Mouse (Mus musculus): ENCODE measurements at regions not wholly inside any gene's neighbourhood (a gene's known extent, or its start where the extent isn't known, plus 50 kb on each side); places are given as distances from the start of the nearest gene placed in this dataset.
A peak's percentile ranks its signal among the peaks of the same experiment; 100 is the strongest.

DNA sequence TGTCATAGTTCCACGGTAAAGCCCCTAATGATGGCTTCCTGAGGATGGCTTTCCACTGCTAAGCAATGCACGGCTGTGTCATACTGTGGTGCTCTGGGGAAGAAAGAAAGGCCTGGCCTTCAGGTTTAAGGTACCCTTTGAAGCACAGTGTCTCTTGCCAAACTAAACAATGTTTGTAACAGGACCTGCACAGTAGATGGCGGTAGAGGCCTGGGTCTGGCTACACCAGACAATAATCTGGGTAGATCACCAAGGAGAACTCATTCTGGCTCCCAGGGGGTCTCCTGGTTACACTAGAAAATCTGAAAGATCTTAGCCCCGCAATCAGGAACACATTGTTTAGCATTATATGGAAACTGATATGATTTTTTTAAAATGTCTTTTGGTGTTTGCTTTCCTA is 276.4 kb downstream of the Drd1 start:
- H3K4me1 ChIP-seq = no peaks in the 10 kb centered on the region
- H3K4me3 ChIP-seq (replicated peaks) = no peak overlapping the region
- H3K9me3 ChIP-seq = no peaks in the 10 kb centered on the region
- H3K27ac ChIP-seq = no peak overlapping the region
- no peaks in the 10 kb centered on the region; the same call in 1 of the 2 replicates for H3K27me3 ChIP-seq (replicated peaks)
- WGBS = 55% methylated on average over 4 of the region's 4 CpGs
- no peaks in the 10 kb centered on the region for H3K36me3 ChIP-seq
- no peak for ATAC-seq (ENCODE audit: insufficient read depth, low FRiP score, low read depth)
- H3K9ac ChIP-seq = no peak overlapping the region
- H3K4me2 ChIP-seq = no peak overlapping the region

DNA sequence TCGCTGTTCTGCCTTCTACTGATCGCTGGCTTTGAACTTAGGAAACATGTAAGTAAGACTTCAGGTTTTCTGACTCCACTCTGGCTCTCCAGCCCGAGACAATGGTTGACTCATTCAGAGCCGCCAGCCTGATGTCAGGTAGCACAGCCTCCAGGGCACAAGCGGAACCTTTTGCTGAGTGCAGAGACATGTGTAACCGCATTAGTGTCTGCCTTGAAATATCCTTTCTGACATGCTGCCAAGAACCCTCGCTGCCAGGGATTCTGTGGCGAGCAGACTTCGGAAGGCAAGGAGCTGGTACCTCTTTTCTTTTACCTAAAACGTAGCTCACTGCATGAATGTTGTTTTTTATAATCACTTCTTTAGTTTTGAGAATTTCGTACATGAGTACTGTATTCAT is 279.1 kb downstream of the Drd1 start:
- 82% methylated on average over 11 of the region's 11 CpGs for WGBS
- Histone ChIP-seq H3K9ac (no peak overlapping the region), H3K36me3 (no peaks in the 10 kb centered on the region), H3K4me2 (no peak overlapping the region), H3K27ac (no peak overlapping the region), H3K4me1 (no peaks in the 10 kb centered on the region), H3K4me3 (replicated peaks) (no peak overlapping the region), H3K27me3 (replicated peaks) (no peaks in the 10 kb centered on the region), H3K9me3 (no peaks in the 10 kb centered on the region)
- ATAC-seq (ENCODE audit: insufficient read depth, low FRiP score, low read depth) = no peak

DNA sequence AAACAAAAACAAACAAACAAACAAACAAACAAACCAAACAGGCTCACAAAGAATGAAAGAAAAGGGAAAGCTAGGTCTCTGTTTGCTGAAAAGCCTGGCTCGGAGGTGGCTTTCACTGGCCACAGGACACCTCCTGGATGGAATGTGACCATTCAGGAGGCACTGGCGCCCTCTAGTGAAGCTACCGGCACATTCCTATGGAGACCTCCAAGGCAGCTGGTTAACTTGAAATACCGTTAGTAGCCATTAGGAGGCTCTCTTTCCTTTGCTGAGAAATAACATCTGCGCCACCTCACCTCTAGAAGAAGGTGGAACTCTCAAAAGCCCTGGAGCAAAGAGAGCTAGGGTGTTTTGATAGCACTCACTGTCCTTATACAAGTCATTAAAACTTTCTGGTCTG is 279.8 kb downstream of the Drd1 start:
- WGBS = 41% methylated on average over 5 of the region's 5 CpGs
- Histone ChIP-seq H3K9me3 (no peaks in the 10 kb centered on the region), H3K4me1 (no peaks in the 10 kb centered on the region), H3K4me3 (replicated peaks) (no peak overlapping the region), H3K27me3 (replicated peaks) (no peaks in the 10 kb centered on the region), H3K27ac (no peak overlapping the region), H3K4me2 (no peak overlapping the region), H3K9ac (no peak overlapping the region), H3K36me3 (no peaks in the 10 kb centered on the region)
- ATAC-seq (ENCODE audit: insufficient read depth, low FRiP score, low read depth) = no peak

DNA sequence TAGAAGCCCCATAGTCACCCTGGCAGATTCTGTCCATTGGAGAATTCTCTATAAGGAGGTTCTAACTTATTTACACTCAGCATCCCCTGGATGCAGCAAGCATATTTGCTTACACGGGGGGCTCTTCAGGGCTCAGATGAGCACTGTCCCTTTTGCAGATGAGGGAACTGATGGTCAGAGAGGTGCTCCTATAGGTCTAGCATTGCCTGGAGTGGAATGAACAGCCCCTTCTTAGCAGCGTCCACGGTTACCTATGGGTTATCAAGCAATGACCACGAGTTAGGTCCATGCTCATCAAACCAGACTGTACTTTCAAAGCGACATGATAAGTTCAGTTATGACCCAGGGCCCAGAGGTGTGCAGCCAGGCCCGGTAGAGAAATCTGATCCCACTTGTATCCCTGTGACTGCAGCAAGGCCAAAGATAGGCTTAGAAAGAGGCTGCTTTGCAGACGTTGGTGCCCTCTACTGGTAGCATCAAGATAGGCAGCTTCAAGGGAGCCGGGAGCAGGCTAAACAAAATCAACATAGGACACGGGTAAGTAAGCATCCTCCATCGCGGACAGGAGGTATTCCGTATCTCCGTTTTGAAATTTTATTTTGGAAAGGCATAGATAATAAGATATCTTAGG is 290.8 kb downstream of the Drd1 start:
- no peak for ATAC-seq (ENCODE audit: insufficient read depth, low FRiP score, low read depth)
- H3K36me3 ChIP-seq = no peaks in the 10 kb centered on the region
- H3K9ac ChIP-seq = no peak overlapping the region
- H3K27me3 ChIP-seq (replicated peaks) = no peaks in the 10 kb centered on the region
- no peak overlapping the region for H3K4me3 ChIP-seq (replicated peaks)
- 23% methylated on average over 13 of the region's 13 CpGs for WGBS
- H3K27ac ChIP-seq = no peak overlapping the region
- no peaks in the 10 kb centered on the region for H3K9me3 ChIP-seq
- no peak overlapping the region for H3K4me2 ChIP-seq
- no peaks in the 10 kb centered on the region for H3K4me1 ChIP-seq

DNA sequence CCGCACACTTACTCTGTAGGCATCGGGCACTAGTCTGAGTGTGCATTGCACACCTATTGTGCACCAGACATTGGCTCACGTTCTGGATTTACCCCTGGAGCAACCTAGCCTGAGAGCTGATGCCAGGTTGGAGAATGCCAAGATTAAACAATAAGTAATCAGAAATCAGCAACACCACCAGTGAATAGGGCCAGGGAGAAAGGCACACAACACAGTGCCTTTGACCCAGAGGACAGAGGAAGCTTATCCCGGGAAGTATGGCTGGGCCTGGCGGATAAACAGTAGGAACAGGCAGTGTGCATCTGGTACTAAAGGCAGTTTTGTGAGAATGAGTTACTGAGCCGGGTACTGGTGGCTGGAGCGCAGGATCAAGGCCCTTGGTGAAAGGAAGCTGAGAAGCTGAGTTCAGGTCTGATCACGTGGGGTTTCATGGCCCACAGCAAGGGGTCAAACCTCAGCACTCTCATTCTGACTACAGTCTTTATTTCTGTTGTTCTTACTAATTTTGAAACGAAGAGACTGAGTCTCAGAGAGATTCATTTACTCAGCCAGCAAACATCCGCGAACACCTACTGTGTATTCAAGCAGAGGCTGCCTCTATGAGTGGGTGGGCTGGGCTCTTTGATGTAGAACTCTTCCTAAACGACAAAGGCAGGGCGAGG is 284.8 kb upstream of the Msx2 start:
- Histone ChIP-seq H3K4me3 (replicated peaks) (no peak overlapping the region), H3K4me2 (no peak overlapping the region), H3K36me3 (no peaks in the 10 kb centered on the region), H3K9me3 (no peaks in the 10 kb centered on the region), H3K27me3 (replicated peaks) (no peaks in the 10 kb centered on the region), H3K4me1 (no peaks in the 10 kb centered on the region), H3K9ac (no peak overlapping the region), H3K27ac (no peak overlapping the region)
- 59% methylated on average over 13 of the region's 13 CpGs for WGBS
- ATAC-seq (ENCODE audit: insufficient read depth, low FRiP score, low read depth) = no peak

DNA sequence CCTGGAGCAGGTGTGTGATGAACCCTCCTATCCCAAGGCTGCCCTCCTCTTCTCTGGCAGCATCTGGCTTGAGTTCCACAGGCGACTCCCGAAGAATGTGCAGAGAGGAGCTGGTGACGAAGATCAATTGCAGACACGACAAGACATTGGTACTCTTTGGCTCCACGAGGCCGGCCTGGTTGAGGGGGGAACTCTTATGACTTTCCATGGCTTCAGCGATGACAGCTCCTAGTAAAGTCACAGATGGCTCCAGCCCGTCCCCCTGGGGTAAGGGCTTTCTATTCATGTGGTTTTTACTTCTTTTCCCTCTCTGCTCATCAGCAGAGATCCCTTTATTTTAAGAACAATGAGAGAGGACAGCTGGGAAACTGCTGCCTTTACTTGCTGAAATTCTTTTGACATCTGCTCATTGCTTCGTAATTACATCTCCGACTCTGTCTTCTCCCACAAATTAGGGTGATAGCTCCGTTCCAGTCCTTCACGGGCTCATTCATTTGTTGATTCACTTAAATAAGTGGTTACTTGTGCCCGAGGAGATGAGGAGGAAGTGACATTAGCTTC is 284.2 kb upstream of the Msx2 start:
- WGBS = 57% methylated on average over 13 of the region's 13 CpGs
- ATAC-seq (ENCODE audit: insufficient read depth, low FRiP score, low read depth) = no peak
- H3K27me3 ChIP-seq (replicated peaks) = no peaks in the 10 kb centered on the region
- no peaks in the 10 kb centered on the region for H3K36me3 ChIP-seq
- no peak overlapping the region for H3K9ac ChIP-seq
- no peaks in the 10 kb centered on the region for H3K9me3 ChIP-seq
- H3K4me1 ChIP-seq = no peaks in the 10 kb centered on the region
- H3K4me2 ChIP-seq = no peak overlapping the region
- H3K4me3 ChIP-seq (replicated peaks) = no peak overlapping the region
- no peak overlapping the region for H3K27ac ChIP-seq

DNA sequence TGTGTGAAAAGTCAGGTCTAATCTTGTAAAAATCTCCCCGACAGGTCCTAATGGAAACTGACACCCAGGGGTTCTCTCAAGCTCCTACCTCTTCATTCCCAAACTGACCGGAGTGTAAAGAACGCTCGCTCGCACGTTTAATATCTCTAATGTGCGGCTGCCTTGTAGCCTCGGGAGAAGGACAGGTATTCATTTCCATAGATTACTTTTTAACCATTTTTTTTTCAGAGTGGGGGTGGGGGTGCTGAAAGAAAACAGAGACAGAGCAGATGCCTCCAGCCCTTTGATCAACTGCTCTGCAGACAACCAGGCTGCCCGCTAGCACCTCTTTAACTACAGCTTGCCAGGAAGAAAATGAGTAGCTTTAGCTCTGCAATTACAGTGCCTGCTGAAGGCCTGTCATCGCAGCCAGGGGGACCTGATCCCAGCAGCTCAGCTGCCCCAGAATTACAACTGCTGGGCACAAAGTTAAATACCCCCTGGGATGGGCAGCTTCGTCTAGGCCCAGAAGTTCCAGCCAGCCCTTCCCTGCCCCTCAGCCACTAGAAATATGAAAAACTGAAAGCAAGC is 282.3 kb upstream of the Msx2 start:
- Histone ChIP-seq H3K9me3 (no peaks in the 10 kb centered on the region), H3K4me2 (no peak overlapping the region), H3K9ac (no peak overlapping the region), H3K27me3 (replicated peaks) (no peaks in the 10 kb centered on the region), H3K4me3 (replicated peaks) (no peak overlapping the region), H3K4me1 (no peaks in the 10 kb centered on the region), H3K36me3 (no peaks in the 10 kb centered on the region), H3K27ac (no peak overlapping the region)
- WGBS = 45% methylated on average over 11 of the region's 11 CpGs
- no peak for ATAC-seq (ENCODE audit: insufficient read depth, low FRiP score, low read depth)

DNA sequence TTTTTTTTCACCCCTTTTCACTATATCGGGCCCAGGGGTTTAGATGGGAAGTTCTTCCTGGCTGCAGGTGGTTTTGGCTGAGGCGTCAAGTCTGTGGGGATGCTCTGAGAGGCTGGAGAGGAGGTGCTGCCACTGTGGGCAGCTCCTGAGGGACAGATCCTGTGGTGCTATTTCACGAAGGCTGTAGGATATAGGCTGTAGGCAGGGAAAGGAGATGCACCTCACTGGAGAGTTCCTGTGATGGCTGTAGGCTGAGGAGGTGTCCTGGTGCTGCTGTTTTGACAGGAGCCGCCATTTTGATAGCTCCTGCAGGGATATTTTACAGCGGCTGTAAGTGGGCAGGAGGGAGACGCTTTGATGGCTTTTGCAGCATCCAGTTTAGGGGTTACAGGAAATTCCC is 280.2 kb upstream of the Msx2 start:
- ATAC-seq (ENCODE audit: insufficient read depth, low FRiP score, low read depth) = no peak
- H3K27ac ChIP-seq = no peak overlapping the region
- no peaks in the 10 kb centered on the region for H3K36me3 ChIP-seq
- no peaks in the 10 kb centered on the region for H3K9me3 ChIP-seq
- H3K9ac ChIP-seq = no peak overlapping the region
- H3K4me1 ChIP-seq = no peaks in the 10 kb centered on the region
- no peak overlapping the region for H3K4me3 ChIP-seq (replicated peaks)
- 71% methylated on average over 6 of the region's 6 CpGs for WGBS
- H3K4me2 ChIP-seq = no peak overlapping the region
- H3K27me3 ChIP-seq (replicated peaks) = no peaks in the 10 kb centered on the region

DNA sequence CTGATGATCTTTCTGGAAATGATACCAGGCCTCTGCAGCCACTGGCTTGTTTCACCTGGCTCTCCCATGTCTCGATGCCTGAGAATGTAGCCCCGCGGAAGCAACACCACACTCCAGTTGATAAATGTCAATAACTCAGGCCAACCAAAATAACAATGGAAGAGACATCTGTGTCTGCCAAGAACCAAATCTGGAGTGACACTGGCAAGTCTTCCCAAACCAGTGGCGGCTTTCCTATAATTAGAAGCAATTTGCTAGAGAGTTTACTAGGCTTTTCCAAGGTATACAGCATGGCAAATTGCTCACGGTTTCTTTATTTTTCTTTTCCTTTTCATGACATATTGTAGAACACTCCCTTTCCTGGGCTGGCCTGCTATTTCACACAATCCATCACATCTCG is 268.1 kb upstream of the Msx2 start:
- no peaks in the 10 kb centered on the region for H3K36me3 ChIP-seq
- no peak overlapping the region for H3K27ac ChIP-seq
- no peaks in the 10 kb centered on the region for H3K4me1 ChIP-seq
- H3K4me3 ChIP-seq (replicated peaks) = no peak overlapping the region
- no peak overlapping the region for H3K4me2 ChIP-seq
- 76% methylated on average over 6 of the region's 6 CpGs for WGBS
- no peaks in the 10 kb centered on the region for H3K9me3 ChIP-seq
- H3K27me3 ChIP-seq (replicated peaks) = no peaks in the 10 kb centered on the region
- H3K9ac ChIP-seq = no peak overlapping the region
- ATAC-seq (ENCODE audit: insufficient read depth, low FRiP score, low read depth) = no peak

DNA sequence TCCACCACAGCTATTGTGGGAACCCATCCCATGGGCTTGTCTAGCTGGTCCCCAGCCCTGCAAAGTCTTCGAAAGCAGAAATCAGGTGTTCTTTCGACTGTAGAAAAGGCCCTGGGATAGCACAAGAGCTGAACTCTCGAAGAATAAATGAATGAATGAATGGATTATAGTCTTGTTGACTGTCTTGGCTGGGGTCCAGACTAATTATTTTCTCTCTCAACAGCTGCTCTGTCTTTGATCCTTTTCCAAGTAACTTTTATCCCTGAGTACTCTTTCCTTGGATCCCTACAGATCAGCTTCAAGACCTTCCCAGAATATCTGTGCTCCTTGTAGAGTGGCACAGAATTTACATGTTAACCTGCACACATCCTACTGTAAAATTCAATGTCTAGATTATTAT is 266.3 kb upstream of the Msx2 start:
- no peaks in the 10 kb centered on the region for H3K9me3 ChIP-seq
- ATAC-seq (ENCODE audit: insufficient read depth, low FRiP score, low read depth) = no peak
- WGBS = 60% methylated on average over 3 of the region's 3 CpGs
- H3K27me3 ChIP-seq (replicated peaks) = no peaks in the 10 kb centered on the region
- no peaks in the 10 kb centered on the region for H3K36me3 ChIP-seq
- H3K27ac ChIP-seq = no peak overlapping the region
- no peak overlapping the region for H3K4me3 ChIP-seq (replicated peaks)
- H3K4me2 ChIP-seq = no peak overlapping the region
- no peaks in the 10 kb centered on the region for H3K4me1 ChIP-seq
- H3K9ac ChIP-seq = no peak overlapping the region

DNA sequence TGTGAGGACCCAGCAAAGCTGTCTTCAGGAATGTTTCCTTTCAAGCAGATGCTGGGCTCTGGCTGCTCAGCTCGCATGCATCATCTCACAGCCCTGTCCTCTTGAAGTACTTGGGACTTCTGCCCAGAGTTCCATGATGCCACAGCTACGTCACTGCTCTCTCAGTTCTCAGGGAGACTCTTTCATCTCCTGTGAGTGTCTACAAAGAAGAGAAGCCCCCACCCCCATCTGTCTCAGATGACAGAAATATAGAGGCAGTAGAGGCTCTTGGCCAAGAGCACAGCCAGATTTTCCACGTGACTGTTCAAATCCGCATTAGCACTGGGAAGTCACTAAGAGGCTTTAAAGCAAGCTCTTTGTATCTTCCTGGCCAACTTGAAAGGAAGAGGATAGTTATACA is 262.1 kb upstream of the Msx2 start:
- H3K27ac ChIP-seq = no peak overlapping the region
- WGBS = 65% methylated on average over 4 of the region's 4 CpGs

DNA sequence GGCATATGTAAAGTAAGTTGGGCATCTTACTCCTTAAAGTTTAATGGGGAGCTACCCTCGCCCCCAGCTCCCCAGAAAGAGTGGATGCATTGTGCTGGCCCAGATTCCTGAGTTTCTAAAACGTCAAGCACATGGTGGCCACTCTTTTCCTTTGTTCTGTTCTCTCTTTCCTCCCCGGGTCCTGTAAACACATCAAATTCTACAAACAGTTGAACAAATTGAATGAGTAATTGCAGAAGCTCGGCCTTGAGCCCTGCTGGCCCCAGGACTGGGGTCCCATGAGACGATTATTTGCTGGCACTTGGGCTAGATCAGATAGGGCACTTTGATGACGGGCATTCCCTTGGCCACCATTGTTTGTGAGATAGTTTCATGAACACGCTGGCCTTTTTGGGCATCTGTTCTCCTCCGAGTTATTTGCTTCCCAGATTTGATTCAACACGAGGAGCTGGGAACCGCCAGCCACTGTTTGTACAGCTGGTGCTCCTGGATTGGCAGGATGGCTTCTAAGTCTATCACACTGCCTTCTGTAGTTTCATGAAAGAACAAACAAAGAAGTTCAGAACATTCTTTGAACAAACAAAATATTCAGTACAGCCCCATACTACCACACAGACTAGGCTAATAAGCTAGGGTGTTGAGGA is 257.5 kb upstream of the Msx2 start:
- no peak overlapping the region for H3K4me2 ChIP-seq
- no peak overlapping the region for H3K27ac ChIP-seq
- no peaks in the 10 kb centered on the region for H3K4me1 ChIP-seq
- H3K36me3 ChIP-seq = no peaks in the 10 kb centered on the region
- 49% methylated on average over 10 of the region's 10 CpGs for WGBS
- no peaks in the 10 kb centered on the region for H3K9me3 ChIP-seq
- H3K4me3 ChIP-seq (replicated peaks) = no peak overlapping the region
- no peak overlapping the region for H3K9ac ChIP-seq
- no peaks in the 10 kb centered on the region for H3K27me3 ChIP-seq (replicated peaks)
- ATAC-seq (ENCODE audit: insufficient read depth, low FRiP score, low read depth) = 0 out of 2 replicates have a peak, but pooled peaks have one; percentile 39

More for the DNA sequence above, 262.1 kb upstream of the Msx2 start:
- ATAC-seq (ENCODE audit: insufficient read depth, low FRiP score, low read depth) = 0 out of 2 replicates have a peak, but pooled peaks have one; percentile 43
- Histone ChIP-seq H3K4me2 (no peak overlapping the region), H3K9ac (no peak overlapping the region), H3K36me3 (no peaks in the 10 kb centered on the region), H3K9me3 (no peaks in the 10 kb centered on the region), H3K4me3 (replicated peaks) (no peak overlapping the region), H3K4me1 (no peaks in the 10 kb centered on the region), H3K27me3 (replicated peaks) (no peaks in the 10 kb centered on the region)
